Mouse (Mus musculus): Measurements from ENCODE around the gene Fen1. TPM values are rescaled to one million over a fixed set of nuclear protein-coding genes. Genes with fewer than 3 reads are reported as not detected.

Fen1 gene
- polyA plus RNA-seq, 1 experiment from 2014 or later, result 47.4 TPM

DNA sequence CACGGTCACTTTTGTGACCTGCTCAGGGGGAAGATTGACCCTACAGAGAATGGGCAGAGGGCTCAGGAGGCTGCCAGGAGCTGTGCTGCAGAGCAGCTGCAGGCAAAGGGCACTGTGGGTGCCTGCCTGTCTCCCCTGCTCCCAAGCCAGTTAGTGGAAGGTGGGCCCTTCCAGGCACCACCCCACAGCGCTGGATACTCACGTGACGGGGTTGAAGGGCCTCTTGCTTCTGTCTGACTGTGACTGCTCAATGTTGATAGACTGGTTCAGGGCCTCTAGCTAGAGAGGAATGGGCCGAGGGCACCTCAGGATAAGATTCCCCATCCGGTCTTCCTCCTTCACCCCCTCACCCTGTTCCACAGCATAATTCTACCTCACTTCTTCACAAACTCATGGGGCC lies 15.6 kb upstream of the Fen1 start:
- no peak overlapping the region for H3K9ac ChIP-seq (replicated peaks; ENCODE audit: low read depth, low read length)
- H3K4me3 ChIP-seq (replicated peaks; ENCODE audit: low read length), result no peak overlapping the region
- H3K9me3 ChIP-seq (ENCODE audit: control insufficient read depth, low read length), result no peaks in the 10 kb centered on the region
- no peak overlapping the region for H3K27ac ChIP-seq (ENCODE audit: low read length)
- no peak overlapping the region for H3K4me2 ChIP-seq (ENCODE audit: low read length)
- H3K4me1 ChIP-seq (replicated peaks; ENCODE audit: control insufficient read depth, insufficient read depth, low read length), result no peaks in the 10 kb centered on the region
- no peaks in the 10 kb centered on the region for H3K27me3 ChIP-seq (replicated peaks; ENCODE audit: control insufficient read depth, insufficient read depth, low read length)
- WGBS, result 81% methylated on average over 6 of the region's 6 CpGs
- no peaks in the 10 kb centered on the region for H3K36me3 ChIP-seq (ENCODE audit: control insufficient read depth, insufficient read depth)
- ATAC-seq, result no peak

DNA sequence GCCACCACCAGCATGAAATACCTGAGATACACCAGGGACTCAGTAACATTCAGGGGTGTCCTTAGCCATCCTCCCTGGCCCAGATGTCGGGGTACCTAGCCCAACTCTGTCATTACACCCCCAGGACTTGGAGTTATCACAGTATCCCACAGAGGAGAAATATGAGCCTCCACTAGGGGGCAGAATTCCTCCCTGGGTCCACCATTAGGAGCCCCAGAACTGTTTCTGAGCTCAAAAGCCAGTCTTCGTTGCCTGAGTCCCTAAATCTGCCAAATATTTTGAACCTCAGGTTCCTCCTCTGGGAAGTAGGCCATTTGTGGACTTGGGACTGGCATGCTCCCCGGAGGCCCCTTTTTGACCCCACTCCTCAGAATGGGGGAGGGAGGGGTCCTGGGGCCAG lies 15.1 kb upstream of the Fen1 start:
- Histone ChIP-seq H3K4me2 (ENCODE audit: low read length) (no peak overlapping the region), H3K9ac (replicated peaks; ENCODE audit: low read depth, low read length) (no peak overlapping the region), H3K9me3 (ENCODE audit: control insufficient read depth, low read length) (no peaks in the 10 kb centered on the region), H3K36me3 (ENCODE audit: control insufficient read depth, insufficient read depth) (no peaks in the 10 kb centered on the region), H3K4me3 (replicated peaks; ENCODE audit: low read length) (no peak overlapping the region), H3K27ac (ENCODE audit: low read length) (no peak overlapping the region), H3K4me1 (replicated peaks; ENCODE audit: control insufficient read depth, insufficient read depth, low read length) (no peaks in the 10 kb centered on the region), H3K27me3 (replicated peaks; ENCODE audit: control insufficient read depth, insufficient read depth, low read length) (no peaks in the 10 kb centered on the region)
- ATAC-seq, result no peak
- WGBS, result 43% methylated on average over 3 of the region's 3 CpGs

DNA sequence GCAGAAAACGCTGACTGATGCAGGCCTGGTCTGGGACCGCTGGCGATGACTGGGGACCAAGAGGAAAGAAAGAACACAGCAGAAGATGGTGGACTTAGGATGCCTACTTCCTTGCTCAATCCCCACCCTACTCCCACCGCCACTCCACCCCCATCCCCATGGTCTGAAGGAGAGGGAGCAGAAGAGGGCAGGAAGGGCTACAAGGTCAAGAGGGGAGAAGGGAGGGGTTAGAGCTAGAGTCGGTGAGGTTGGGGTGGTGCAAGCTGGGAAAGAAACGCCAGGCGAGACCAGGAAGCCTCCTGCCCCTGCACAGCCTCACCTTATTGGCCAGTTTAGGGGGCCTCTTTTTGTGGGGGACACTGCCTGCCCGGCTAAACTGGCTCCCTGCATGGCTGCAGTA lies 12.1 kb upstream of the Fen1 start:
- no peaks in the 10 kb centered on the region for H3K27me3 ChIP-seq (replicated peaks; ENCODE audit: control insufficient read depth, insufficient read depth, low read length)
- no peak overlapping the region for H3K4me3 ChIP-seq (replicated peaks; ENCODE audit: low read length)
- no peak overlapping the region for H3K9ac ChIP-seq (replicated peaks; ENCODE audit: low read depth, low read length)
- WGBS, result 81% methylated on average over 8 of the region's 8 CpGs
- H3K4me2 ChIP-seq (ENCODE audit: low read length), result no peak overlapping the region
- no peaks in the 10 kb centered on the region for H3K36me3 ChIP-seq (ENCODE audit: control insufficient read depth, insufficient read depth)
- no peak for ATAC-seq
- H3K4me1 ChIP-seq (replicated peaks; ENCODE audit: control insufficient read depth, insufficient read depth, low read length), result no peaks in the 10 kb centered on the region
- H3K27ac ChIP-seq (ENCODE audit: low read length), result no peak overlapping the region
- H3K9me3 ChIP-seq (ENCODE audit: control insufficient read depth, low read length), result no peaks in the 10 kb centered on the region

DNA sequence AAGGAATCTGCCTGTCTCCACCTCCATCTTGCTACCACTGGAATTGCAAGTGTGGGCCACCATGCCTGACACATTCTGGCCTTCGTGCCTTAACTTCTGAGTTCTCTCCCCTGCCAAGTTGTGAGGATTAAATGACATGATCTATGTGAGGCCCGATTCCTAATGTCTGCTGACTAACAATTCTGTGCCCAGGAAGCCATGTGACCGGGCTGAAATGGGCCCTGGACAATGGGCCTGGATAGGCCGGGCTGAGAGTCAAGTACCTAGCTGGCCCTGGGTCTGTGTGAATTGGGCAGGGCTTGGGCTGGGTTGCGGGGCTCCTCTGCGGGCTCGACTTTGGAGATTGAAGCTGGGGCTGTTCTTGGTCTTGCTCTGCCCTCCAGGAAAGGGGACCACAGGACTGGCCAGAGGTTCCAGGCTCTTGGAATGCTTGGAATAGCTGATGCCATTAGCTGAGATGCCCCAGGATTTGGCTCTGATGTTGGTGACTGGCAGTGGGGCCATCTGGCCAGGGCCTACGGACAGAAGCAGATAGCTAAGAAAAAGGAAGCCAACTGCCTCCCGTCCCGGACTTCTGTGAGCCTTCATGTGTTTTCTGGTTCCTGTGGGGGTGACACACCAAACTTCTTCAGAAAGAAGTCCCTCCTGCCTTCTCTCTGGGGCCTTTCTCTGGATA lies 10.0 kb upstream of the Fen1 start:
- WGBS, result 90% methylated on average over 10 of the region's 10 CpGs
- H3K27me3 ChIP-seq (replicated peaks; ENCODE audit: control insufficient read depth, insufficient read depth, low read length), result no peaks in the 10 kb centered on the region

DNA sequence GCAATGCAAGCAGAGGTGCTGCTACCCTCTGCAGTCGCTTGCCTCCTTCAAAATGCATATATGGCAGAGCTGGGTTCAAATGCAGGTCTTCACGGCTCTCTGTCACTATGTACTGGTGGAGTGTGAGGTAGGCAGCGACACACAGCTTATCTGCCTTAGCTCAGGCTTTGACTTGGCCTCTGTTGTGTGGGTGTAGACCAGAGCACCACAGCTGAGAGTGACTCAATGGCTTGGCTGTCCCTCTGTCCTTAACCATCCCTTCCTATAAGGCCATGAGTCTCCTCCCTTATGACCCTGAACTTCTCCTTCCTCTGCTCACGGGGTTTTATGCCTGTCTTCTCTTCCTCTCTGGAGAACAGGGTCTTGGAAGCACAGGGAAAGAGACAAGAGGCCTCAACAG lies 6.9 kb upstream of the Fen1 start:
- Histone ChIP-seq H3K4me2 (ENCODE audit: low read length) (no peak overlapping the region), H3K36me3 (ENCODE audit: control insufficient read depth, insufficient read depth) (peaks cover 4% of the 10 kb centered on the region; the same call in 1 of the 2 replicates), H3K9ac (replicated peaks; ENCODE audit: low read depth, low read length) (no peak overlapping the region), H3K4me1 (replicated peaks; ENCODE audit: control insufficient read depth, insufficient read depth, low read length) (no peaks in the 10 kb centered on the region), H3K9me3 (ENCODE audit: control insufficient read depth, low read length) (no peaks in the 10 kb centered on the region), H3K27me3 (replicated peaks; ENCODE audit: control insufficient read depth, insufficient read depth, low read length) (no peaks in the 10 kb centered on the region), H3K27ac (ENCODE audit: low read length) (no peak overlapping the region), H3K4me3 (replicated peaks; ENCODE audit: low read length) (no peak overlapping the region)
- 89% methylated on average over 4 of the region's 4 CpGs for WGBS
- ATAC-seq, result no peak

More for the DNA sequence above, 10.0 kb upstream of the Fen1 start:
- Histone ChIP-seq H3K4me2 (ENCODE audit: low read length) (no peak overlapping the region), H3K27ac (ENCODE audit: low read length) (no peak overlapping the region), H3K36me3 (ENCODE audit: control insufficient read depth, insufficient read depth) (no peaks in the 10 kb centered on the region), H3K9ac (replicated peaks; ENCODE audit: low read depth, low read length) (no peak overlapping the region), H3K4me1 (replicated peaks; ENCODE audit: control insufficient read depth, insufficient read depth, low read length) (no peaks in the 10 kb centered on the region), H3K4me3 (replicated peaks; ENCODE audit: low read length) (no peak overlapping the region), H3K9me3 (ENCODE audit: control insufficient read depth, low read length) (no peaks in the 10 kb centered on the region)
- ATAC-seq, result no peak

DNA sequence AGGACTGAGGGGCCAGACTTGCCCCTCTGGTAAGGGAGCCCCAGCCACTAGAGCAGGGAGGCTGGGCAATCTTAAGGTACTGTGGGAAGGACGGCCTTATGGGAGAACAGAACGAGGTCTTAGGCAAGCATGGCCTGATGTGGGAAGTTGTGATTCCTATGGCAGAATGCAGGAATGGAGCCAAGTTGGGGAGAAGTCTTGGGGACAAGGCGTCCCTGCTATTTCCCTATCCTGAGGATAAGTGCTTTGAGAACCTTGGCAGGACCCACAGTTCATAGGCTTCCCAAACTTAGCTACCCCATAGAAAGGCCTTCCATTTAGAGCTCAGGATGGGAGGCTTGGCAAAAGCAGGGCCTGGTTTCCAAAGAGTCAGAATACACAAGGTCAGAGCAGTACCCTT lies 4.9 kb upstream of the Fen1 start:
- Histone ChIP-seq H3K9ac (replicated peaks; ENCODE audit: low read depth, low read length) (no peak overlapping the region), H3K4me1 (replicated peaks; ENCODE audit: control insufficient read depth, insufficient read depth, low read length) (peaks cover 11% of the 10 kb centered on the region), H3K27me3 (replicated peaks; ENCODE audit: control insufficient read depth, insufficient read depth, low read length) (no peaks in the 10 kb centered on the region), H3K4me3 (replicated peaks; ENCODE audit: low read length) (no peak overlapping the region), H3K27ac (ENCODE audit: low read length) (no peak overlapping the region), H3K36me3 (ENCODE audit: control insufficient read depth, insufficient read depth) (peaks cover 4% of the 10 kb centered on the region; the same call in 1 of the 2 replicates), H3K4me2 (ENCODE audit: low read length) (no peak overlapping the region), H3K9me3 (ENCODE audit: control insufficient read depth, low read length) (no peaks in the 10 kb centered on the region)
- WGBS, result 87% methylated on average over 3 of the region's 3 CpGs
- no peak for ATAC-seq

DNA sequence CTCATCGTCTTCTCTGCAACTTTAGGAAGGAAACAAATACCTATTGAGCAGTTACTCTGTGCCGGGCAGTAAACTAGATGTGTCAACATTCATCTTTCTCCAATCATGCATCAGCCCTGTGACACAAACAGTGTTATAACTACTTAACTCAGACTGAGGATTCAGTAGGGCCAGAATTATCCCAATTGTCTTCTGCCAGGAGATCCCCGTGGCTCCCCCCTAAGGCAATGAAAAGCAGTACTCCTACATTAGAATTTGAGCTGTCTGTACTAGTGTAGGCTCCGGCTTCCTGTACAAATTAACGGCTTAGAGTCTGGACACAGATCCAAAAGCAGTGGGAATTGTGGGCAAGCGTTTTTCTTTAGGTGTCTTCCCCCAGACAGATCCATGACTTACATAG lies 1.1 kb upstream of the Fen1 start:
- no peak for ATAC-seq
- Histone ChIP-seq H3K27me3 (replicated peaks; ENCODE audit: control insufficient read depth, insufficient read depth, low read length) (no peaks in the 10 kb centered on the region), H3K4me3 (replicated peaks; ENCODE audit: low read length) (peak overlapping the region; percentile 56), H3K9me3 (ENCODE audit: control insufficient read depth, low read length) (no peaks in the 10 kb centered on the region), H3K9ac (replicated peaks; ENCODE audit: low read depth, low read length) (no peak overlapping the region), H3K4me2 (ENCODE audit: low read length) (peak overlapping the region; percentile 90), H3K27ac (ENCODE audit: low read length) (no peak overlapping the region), H3K36me3 (ENCODE audit: control insufficient read depth, insufficient read depth) (peaks cover 8% of the 10 kb centered on the region), H3K4me1 (replicated peaks; ENCODE audit: control insufficient read depth, insufficient read depth, low read length) (peaks cover 20% of the 10 kb centered on the region)
- WGBS, result 68% methylated on average over 6 of the region's 6 CpGs

DNA sequence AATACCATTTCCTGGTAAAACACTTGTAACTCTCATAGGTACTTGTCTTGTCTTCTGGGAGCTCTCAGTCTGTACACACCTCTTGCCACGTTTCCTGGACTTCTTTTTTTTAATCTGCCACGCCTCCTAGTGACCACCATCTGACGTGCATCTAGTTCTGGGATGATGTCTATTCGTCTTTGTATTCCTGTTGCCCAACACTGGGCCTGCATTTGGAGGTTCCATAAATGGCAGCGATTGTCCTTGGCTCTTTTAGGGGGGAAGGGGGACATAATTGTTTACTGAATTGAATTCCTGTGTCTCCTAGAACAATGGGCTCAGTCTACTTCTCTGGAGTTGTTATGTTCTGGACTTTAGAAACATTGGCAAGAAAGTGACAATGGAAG lies 640 bp upstream of the Fen1 start:
- WGBS, result under 1% methylated on average over 5 of the region's 5 CpGs
- no peak for ATAC-seq
- Histone ChIP-seq H3K4me2 (ENCODE audit: low read length) (peak overlapping the region; percentile 90), H3K9me3 (ENCODE audit: control insufficient read depth, low read length) (no peaks in the 10 kb centered on the region), H3K4me3 (replicated peaks; ENCODE audit: low read length) (peak overlapping the region; percentile 56), H3K27ac (ENCODE audit: low read length) (no peak overlapping the region), H3K36me3 (ENCODE audit: control insufficient read depth, insufficient read depth) (peaks cover 11% of the 10 kb centered on the region), H3K27me3 (replicated peaks; ENCODE audit: control insufficient read depth, insufficient read depth, low read length) (no peaks in the 10 kb centered on the region), H3K9ac (replicated peaks; ENCODE audit: low read depth, low read length) (peak overlapping the region; percentile 91), H3K4me1 (replicated peaks; ENCODE audit: control insufficient read depth, insufficient read depth, low read length) (peaks cover 20% of the 10 kb centered on the region)

DNA sequence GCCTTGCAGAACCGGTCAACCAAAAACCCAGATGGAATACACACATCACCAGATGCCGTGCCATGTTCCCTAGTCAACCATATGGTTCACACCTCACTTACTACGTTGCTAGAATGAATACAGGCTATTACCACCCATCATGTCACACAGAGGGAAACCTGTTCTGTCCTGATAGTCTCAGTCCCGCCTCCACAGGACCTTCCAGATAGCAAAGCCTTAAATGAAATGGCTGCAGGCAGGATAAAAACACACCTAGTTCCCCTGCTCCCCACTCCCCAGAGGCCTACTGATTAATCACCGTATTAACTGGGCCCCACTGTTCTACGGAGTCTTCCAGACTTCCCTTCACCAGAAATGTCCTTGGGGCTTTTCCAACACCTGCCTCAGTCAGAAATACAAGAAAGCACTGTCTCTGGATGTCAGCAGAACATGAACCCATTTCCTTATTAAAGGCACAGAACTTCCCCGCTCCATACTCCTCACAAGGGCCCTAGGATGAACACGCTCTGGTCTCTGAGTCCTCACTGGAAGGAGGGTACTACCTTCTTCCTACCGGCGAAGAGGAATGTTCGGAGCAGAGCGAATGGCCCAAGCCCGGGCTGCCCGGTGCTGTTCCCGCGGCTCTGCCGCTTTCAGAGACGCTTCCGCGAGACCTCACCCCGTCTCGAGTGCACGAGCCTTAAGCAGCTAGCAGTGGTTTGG lies 672 bp downstream of the Fen1 start:
- peak overlapping the region; percentile 81; the same call in 1 of the 2 replicates for H3K27ac ChIP-seq (ENCODE audit: low read length)
- WGBS, result 1% methylated on average over 23 of the region's 23 CpGs
- peak; percentile 57; the same call in 1 of the 2 replicates for ATAC-seq

More for the DNA sequence above, 672 bp downstream of the Fen1 start:
- peak overlapping the region; percentile 56 for H3K4me3 ChIP-seq (replicated peaks; ENCODE audit: low read length)
- peak overlapping the region; percentile 91 for H3K9ac ChIP-seq (replicated peaks; ENCODE audit: low read depth, low read length)
- H3K9me3 ChIP-seq (ENCODE audit: control insufficient read depth, low read length), result no peaks in the 10 kb centered on the region
- peaks cover 20% of the 10 kb centered on the region for H3K4me1 ChIP-seq (replicated peaks; ENCODE audit: control insufficient read depth, insufficient read depth, low read length)
- no peaks in the 10 kb centered on the region for H3K27me3 ChIP-seq (replicated peaks; ENCODE audit: control insufficient read depth, insufficient read depth, low read length)
- peak overlapping the region; percentile 90 for H3K4me2 ChIP-seq (ENCODE audit: low read length)
- H3K36me3 ChIP-seq (ENCODE audit: control insufficient read depth, insufficient read depth), result peaks cover 11% of the 10 kb centered on the region
